ENCODE assay signal across 9 mouse cellular contexts in the genomic region with DNA sequence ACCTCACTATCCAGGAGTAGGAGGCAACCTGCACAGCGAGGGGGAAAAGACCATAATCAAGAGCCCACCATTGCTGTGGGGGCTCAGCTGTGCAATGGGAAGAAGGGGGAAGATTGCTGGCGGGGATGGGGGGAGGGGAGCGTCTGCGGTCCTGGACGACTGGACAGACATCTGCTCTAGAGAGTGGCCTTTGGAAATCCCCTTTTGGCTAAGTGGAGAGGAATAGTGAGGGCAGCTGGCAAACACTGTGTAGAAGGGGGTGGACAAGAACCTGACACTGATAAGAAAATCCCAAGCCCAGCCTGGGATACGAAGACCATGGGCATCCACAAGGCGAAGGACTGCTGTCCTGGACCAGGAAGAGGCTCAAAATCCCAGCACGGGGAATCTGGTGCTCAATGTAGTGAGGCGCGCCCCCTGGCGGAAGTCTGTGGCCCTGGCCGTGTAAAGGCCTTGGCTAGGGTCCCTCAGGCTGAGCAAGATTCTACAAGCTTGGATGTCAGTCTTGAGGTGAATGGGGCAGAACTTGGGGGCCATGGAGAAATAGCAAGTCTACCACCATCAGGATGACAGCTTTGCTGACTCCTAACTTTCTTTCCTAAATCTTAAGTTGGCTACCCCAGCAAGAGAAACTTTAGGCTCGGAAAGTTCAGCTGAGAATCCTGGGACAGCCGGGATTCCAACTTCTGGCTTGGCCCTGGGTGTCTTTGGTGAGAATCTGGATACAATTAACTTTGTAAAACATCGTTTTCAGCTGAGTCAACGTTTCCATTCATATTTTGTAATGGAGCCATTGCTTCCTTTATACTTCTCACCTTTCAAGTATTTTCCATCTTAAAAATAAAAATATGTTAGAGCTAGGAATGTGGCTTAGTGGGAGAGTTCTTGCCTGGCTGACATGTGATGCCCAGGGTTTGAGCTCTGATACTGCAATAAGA. TPM values are rescaled to one million over a fixed set of nuclear protein-coding genes. Genes with fewer than 3 reads are reported as not detected.
DNase-seq lines count a peak whose midpoint lies in the region; ATAC-seq and TF ChIP-seq lines count a peak whose summit lies in the region.
"Had no signal": no experiment of that assay in that cellular context is flagged by ENCODE, and none has a peak within 500 bp of the region (broad histone marks: within the 10 kb centered on the region; RNA-seq: fewer than 3 reads in every experiment).

No protein-coding gene starts in this region.

- peak; percentile 76 for DNase-seq in ES-CJ7 (ENCODE audit: low read depth, low spot score)
- DNase-seq in cerebellum, adult 11-12 months: peak; percentile 73
- peak; percentile 88 for DNase-seq in hindbrain, embryonic 10.5 days (ENCODE audit: low spot score)
- DNase-seq in layer of hippocampus, adult 9-10 months (ENCODE audit: low spot score): peak; percentile 77
- peak; percentile 82 for DNase-seq in lung, postnatal 0 days (ENCODE audit: low spot score)
- DNase-seq in ovary, postnatal 36 days (ENCODE audit: low spot score): peak; percentile 87
- DNase-seq in thymus, postnatal 10 days (ENCODE audit: low spot score in 2 of 2): peak; percentile 45 to 84

- H3K4me2 ChIP-seq in forebrain, embryonic 15.5 days (replicated peaks): no peak overlapping the region
- no peak overlapping the region for H3K4me2 ChIP-seq in lung, postnatal 0 days (replicated peaks; ENCODE audit: low read depth, low read length)

- no peak for TF ChIP-seq EP300 in lung, postnatal 0 days (IDR thresholded peaks at IDR 0.05)

- peak; percentile 75 for ATAC-seq in forebrain, embryonic 15.5 days (replicated peaks)
- ATAC-seq in lung, postnatal 0 days: peak; percentile 83

- no peak overlapping the region for H3K27ac ChIP-seq in forebrain, embryonic 15.5 days (replicated peaks)
- no peak overlapping the region for H3K27ac ChIP-seq in hindbrain, embryonic 10.5 days
- H3K27ac ChIP-seq in lung, postnatal 0 days (ENCODE audit: low read length): no peak overlapping the region

- no peaks in the 10 kb centered on the region for H3K27me3 ChIP-seq in forebrain, embryonic 15.5 days
- 0 out of 2 replicates have a peak, but pooled peaks cover under 1% of the 10 kb centered on the region for H3K27me3 ChIP-seq in hindbrain, embryonic 10.5 days (ENCODE audit: insufficient read depth, poor library complexity, severe bottlenecking)
- H3K27me3 ChIP-seq in lung, postnatal 0 days (replicated peaks; ENCODE audit: insufficient read depth, low read length): no peaks in the 10 kb centered on the region

- TF ChIP-seq CTCF in lung, postnatal 0 days (IDR thresholded peaks at IDR 0.05): peak; percentile 96

- no peak overlapping the region for H3K9ac ChIP-seq in forebrain, embryonic 15.5 days (replicated peaks)
- no peak overlapping the region for H3K9ac ChIP-seq in lung, postnatal 0 days (replicated peaks; ENCODE audit: low read depth)

- H3K4me1 ChIP-seq in forebrain, embryonic 15.5 days: peaks cover 4% of the 10 kb centered on the region; the same call in 1 of the 2 replicates
- peaks cover 17% of the 10 kb centered on the region for H3K4me1 ChIP-seq in hindbrain, embryonic 10.5 days (replicated peaks)
- H3K4me1 ChIP-seq in lung, postnatal 0 days (ENCODE audit: insufficient read depth, low read depth, low read length): no peaks in the 10 kb centered on the region

- H3K4me3 ChIP-seq in forebrain, embryonic 15.5 days: no peak overlapping the region
- H3K4me3 ChIP-seq in hindbrain, embryonic 10.5 days: no peak overlapping the region
- no peak overlapping the region for H3K4me3 ChIP-seq in lung, postnatal 0 days (ENCODE audit: low read depth, low read length)

- H3K9me3 ChIP-seq in forebrain, embryonic 15.5 days: no peaks in the 10 kb centered on the region
- no peaks in the 10 kb centered on the region for H3K9me3 ChIP-seq in hindbrain, embryonic 10.5 days
- no peaks in the 10 kb centered on the region for H3K9me3 ChIP-seq in lung, postnatal 0 days (ENCODE audit: low read length)

- no peaks in the 10 kb centered on the region for H3K36me3 ChIP-seq in forebrain, embryonic 15.5 days
- H3K36me3 ChIP-seq in hindbrain, embryonic 10.5 days: no peaks in the 10 kb centered on the region
- no peaks in the 10 kb centered on the region for H3K36me3 ChIP-seq in lung, postnatal 0 days (ENCODE audit: insufficient read depth, low read length)

- WGBS in forebrain, embryonic 15.5 days: 35% methylated on average over 16 of the region's 16 CpGs
- WGBS in hindbrain, embryonic 10.5 days: 40% methylated on average over 16 of the region's 16 CpGs
- 36% methylated on average over 16 of the region's 16 CpGs for WGBS in lung, postnatal 0 days

RNA-seq across cellular contexts. Expression of gene Tmem239, which starts 5.5 kb away (rescaled TPM):
- polyA plus RNA-seq in forebrain, embryonic 15.5 days (2015; fragmentation: Nextera tagmentation; extraction: Ambion mirVana): not detected in 2 replicates
- polyA plus RNA-seq in hindbrain, embryonic 10.5 days (2016; fragmentation: Nextera tagmentation; extraction: Ambion mirVana): not detected in 2 replicates
- polyA plus RNA-seq in lung, postnatal 0 days (2015; fragmentation: Nextera tagmentation; extraction: Ambion mirVana): not detected in 2 replicates

RNA-seq across cellular contexts. Expression of gene 1700020A23Rik, which starts 6.8 kb away (rescaled TPM):
- 0.42 and 0.45 TPM in 2 replicates for polyA plus RNA-seq in forebrain, embryonic 15.5 days (2015; fragmentation: Nextera tagmentation; extraction: Ambion mirVana)
- 0.25 TPM in 1 of 2 replicates, not detected in the other for polyA plus RNA-seq in hindbrain, embryonic 10.5 days (2016; fragmentation: Nextera tagmentation; extraction: Ambion mirVana)
- not detected in 2 replicates for polyA plus RNA-seq in lung, postnatal 0 days (2015; fragmentation: Nextera tagmentation; extraction: Ambion mirVana)

RNA-seq across cellular contexts. Expression of gene Gm28372, which starts 6.8 kb away (rescaled TPM):
- 0.24 and 0.25 TPM in 2 replicates for polyA plus RNA-seq in forebrain, embryonic 15.5 days (2015; fragmentation: Nextera tagmentation; extraction: Ambion mirVana)
- polyA plus RNA-seq in hindbrain, embryonic 10.5 days (2016; fragmentation: Nextera tagmentation; extraction: Ambion mirVana): not detected in 2 replicates
- polyA plus RNA-seq in lung, postnatal 0 days (2015; fragmentation: Nextera tagmentation; extraction: Ambion mirVana): 0.10 TPM in 1 of 2 replicates, not detected in the other
- polyA plus RNA-seq: gonadal fat pad, adult 2 months had no signal

RNA-seq across cellular contexts. Expression of gene Vps16, which starts 12.3 kb away (rescaled TPM):
- polyA plus RNA-seq in forebrain, embryonic 15.5 days (2015; fragmentation: Nextera tagmentation; extraction: Ambion mirVana): 116 and 119 TPM in 2 replicates
- polyA plus RNA-seq in hindbrain, embryonic 10.5 days (2016; fragmentation: Nextera tagmentation; extraction: Ambion mirVana): 120 TPM in 2 replicates
- polyA plus RNA-seq in lung, postnatal 0 days (2015; fragmentation: Nextera tagmentation; extraction: Ambion mirVana): 46.8 and 47.0 TPM in 2 replicates

RNA-seq across cellular contexts. Expression of gene Pced1a, which starts 12.7 kb away (rescaled TPM):
- 12.4 and 12.8 TPM in 2 replicates for polyA plus RNA-seq in forebrain, embryonic 15.5 days (2015; fragmentation: Nextera tagmentation; extraction: Ambion mirVana)
- 11.3 and 13.1 TPM in 2 replicates for polyA plus RNA-seq in hindbrain, embryonic 10.5 days (2016; fragmentation: Nextera tagmentation; extraction: Ambion mirVana)
- polyA plus RNA-seq in lung, postnatal 0 days (2015; fragmentation: Nextera tagmentation; extraction: Ambion mirVana): 6.8 and 8.0 TPM in 2 replicates
